Mouse (Mus musculus): ENCODE measurements around the gene Vmn2r73.
"Not testable (repeated sequence)": the region's sequence is repeated elsewhere in the genome, so short reads cannot be mapped to it uniquely, and the experiment has no call there.

The Vmn2r73 gene

GRCm38 (mm10) chr7:85876166-85876565 is at the start of gene Vmn2r73:
TSS of gene Vmn2r73 (minus strand) at chr7:85876266.
- no peak for DNase-seq (ENCODE audit: low read depth, low spot score)

- DNase-seq (ENCODE audit: low read depth, low spot score) = no peak
Observed at GRCm38 (mm10) chr7:85840090-85840948, 35.7 kb downstream of the Vmn2r73 start.

GRCm38 (mm10) chr7:85818092-85818491 is 58.0 kb downstream of the Vmn2r73 start:
- not testable (repeated sequence) for DNase-seq (ENCODE audit: low read depth, low spot score)
